Mouse (Mus musculus): Measurements from ENCODE around the gene Zfp61. TPM values are rescaled to one million over a fixed set of nuclear protein-coding genes. Genes with fewer than 3 reads are reported as not detected.

Zfp61 gene
- total RNA-seq, 1 experiment = 22.4 TPM

GRCm38 (mm10) chr7:24335699-24336309 lies 34.8 kb upstream of the Zfp61 start:
- no peak overlapping the region for H3K4me3 ChIP-seq (ENCODE audit: insufficient read depth in 1 of 2, low read depth in 1 of 2, low read length in 2 of 2, poor library complexity in 1 of 2, severe bottlenecking in 1 of 2)
- H3K4me1 ChIP-seq (ENCODE audit: control insufficient read depth in 2 of 2, insufficient read depth in 2 of 2, low read length in 2 of 2, poor library complexity in 1 of 2) = no peaks in the 10 kb centered on the region
- H3K9ac ChIP-seq (ENCODE audit: insufficient read depth, low read depth, low read length, poor library complexity, severe bottlenecking) = no peak overlapping the region
- no peaks in the 10 kb centered on the region for H3K36me3 ChIP-seq (ENCODE audit: control insufficient read depth, insufficient read depth, low read length, poor library complexity, severe bottlenecking)
- in situ Hi-C loops (cut with MboI; ENCODE audit: low sequenced_read_pairs in 2 of 2, unreplicated experiment in 2 of 2) = no loop called here
- peak; percentile 60 for DNase-seq (ENCODE audit: low read depth, low spot score)
- H3K27ac ChIP-seq (ENCODE audit: insufficient read depth, low read depth, low read length, poor library complexity, severe bottlenecking) = no peak overlapping the region
- H3K9me3 ChIP-seq (ENCODE audit: control insufficient read depth, insufficient read depth, low read depth, low read length) = no peaks in the 10 kb centered on the region
- TF ChIP-seq ZC3H11A (IDR thresholded peaks at IDR 0.05; ENCODE audit: borderline replicate concordance, low read depth, low read length) (no peak), ZNF384 (IDR thresholded peaks at IDR 0.05; ENCODE audit: low read depth, low read length) (no peak), MAFK (IDR thresholded peaks at IDR 0.05; ENCODE audit: insufficient read depth, low read depth, low read length) (no peak), HCFC1 (IDR thresholded peaks at IDR 0.05; ENCODE audit: borderline replicate concordance, insufficient read depth, low read length) (no peak), CHD2 (IDR thresholded peaks at IDR 0.05; ENCODE audit: low read depth, low read length) (no peak)

GRCm38 (mm10) chr7:24333304-24333986 lies 32.4 kb upstream of the Zfp61 start, which contains the start of gene Tescl:
Gene Tescl, minus strand, starts transcription at chr7:24333936.
- Histone ChIP-seq H3K4me1 (ENCODE audit: control insufficient read depth in 2 of 2, insufficient read depth in 2 of 2, low read length in 2 of 2, poor library complexity in 1 of 2) (no peaks in the 10 kb centered on the region), H3K27ac (ENCODE audit: insufficient read depth, low read depth, low read length, poor library complexity, severe bottlenecking) (no peak within 1 kb of the TSS), H3K4me3 (ENCODE audit: insufficient read depth in 1 of 2, low read depth in 1 of 2, low read length in 2 of 2, poor library complexity in 1 of 2, severe bottlenecking in 1 of 2) (peak within 1 kb of the TSS; percentile 65 to 70), H3K36me3 (ENCODE audit: control insufficient read depth, insufficient read depth, low read length, poor library complexity, severe bottlenecking) (no peaks in the 10 kb centered on the region), H3K9ac (ENCODE audit: insufficient read depth, low read depth, low read length, poor library complexity, severe bottlenecking) (peak within 1 kb of the TSS; percentile 77), H3K9me3 (ENCODE audit: control insufficient read depth, insufficient read depth, low read depth, low read length) (no peaks in the 10 kb centered on the region)
- in situ Hi-C loops (cut with MboI; ENCODE audit: low sequenced_read_pairs in 2 of 2, unreplicated experiment in 2 of 2) = no loop called here
- TF ChIP-seq ZNF384 (IDR thresholded peaks at IDR 0.05; ENCODE audit: low read depth, low read length) = no peak
- peak; percentile 52 for TF ChIP-seq HCFC1 (IDR thresholded peaks at IDR 0.05; ENCODE audit: borderline replicate concordance, insufficient read depth, low read length)
- no peak for DNase-seq (ENCODE audit: low read depth, low spot score)

GRCm38 (mm10) chr7:24327281-24327975 lies 26.4 kb upstream of the Zfp61 start:
- Histone ChIP-seq H3K9me3 (ENCODE audit: control insufficient read depth, insufficient read depth, low read depth, low read length) (no peaks in the 10 kb centered on the region), H3K4me3 (ENCODE audit: insufficient read depth in 1 of 2, low read depth in 1 of 2, low read length in 2 of 2, poor library complexity in 1 of 2, severe bottlenecking in 1 of 2) (no peak overlapping the region), H3K27ac (ENCODE audit: insufficient read depth, low read depth, low read length, poor library complexity, severe bottlenecking) (no peak overlapping the region), H3K9ac (ENCODE audit: insufficient read depth, low read depth, low read length, poor library complexity, severe bottlenecking) (no peak overlapping the region), H3K36me3 (ENCODE audit: control insufficient read depth, insufficient read depth, low read length, poor library complexity, severe bottlenecking) (no peaks in the 10 kb centered on the region), H3K4me1 (ENCODE audit: control insufficient read depth in 2 of 2, insufficient read depth in 2 of 2, low read length in 2 of 2, poor library complexity in 1 of 2) (peaks cover 0 to 3% of the 10 kb centered on the region in 2 experiments; a peak in 1 of 4 replicates)
- DNase-seq (ENCODE audit: low read depth, low spot score) = no peak
- in situ Hi-C loops (cut with MboI; ENCODE audit: low sequenced_read_pairs in 2 of 2, unreplicated experiment in 2 of 2) = no loop called here
- TF ChIP-seq CHD2 (IDR thresholded peaks at IDR 0.05; ENCODE audit: low read depth, low read length) (no peak), MAFK (IDR thresholded peaks at IDR 0.05; ENCODE audit: insufficient read depth, low read depth, low read length) (no peak), ZNF384 (IDR thresholded peaks at IDR 0.05; ENCODE audit: low read depth, low read length) (no peak), HCFC1 (IDR thresholded peaks at IDR 0.05; ENCODE audit: borderline replicate concordance, insufficient read depth, low read length) (no peak), ZC3H11A (IDR thresholded peaks at IDR 0.05; ENCODE audit: borderline replicate concordance, low read depth, low read length) (no peak)

- TF ChIP-seq ZNF384 (IDR thresholded peaks at IDR 0.05; ENCODE audit: low read depth, low read length) (no peak), CHD2 (IDR thresholded peaks at IDR 0.05; ENCODE audit: low read depth, low read length) (no peak), ZC3H11A (IDR thresholded peaks at IDR 0.05; ENCODE audit: borderline replicate concordance, low read depth, low read length) (no peak), MAFK (IDR thresholded peaks at IDR 0.05; ENCODE audit: insufficient read depth, low read depth, low read length) (no peak), HCFC1 (IDR thresholded peaks at IDR 0.05; ENCODE audit: borderline replicate concordance, insufficient read depth, low read length) (no peak)
- no peaks in the 10 kb centered on the region for H3K9me3 ChIP-seq (ENCODE audit: control insufficient read depth, insufficient read depth, low read depth, low read length)
- no peak overlapping the region for H3K27ac ChIP-seq (ENCODE audit: insufficient read depth, low read depth, low read length, poor library complexity, severe bottlenecking)
- peaks cover 0 to 3% of the 10 kb centered on the region in 2 experiments; a peak in 1 of 4 replicates for H3K4me1 ChIP-seq (ENCODE audit: control insufficient read depth in 2 of 2, insufficient read depth in 2 of 2, low read length in 2 of 2, poor library complexity in 1 of 2)
- no peak for DNase-seq (ENCODE audit: low read depth, low spot score)
- in situ Hi-C loops (cut with MboI; ENCODE audit: low sequenced_read_pairs in 2 of 2, unreplicated experiment in 2 of 2) = no loop called here
- H3K36me3 ChIP-seq (ENCODE audit: control insufficient read depth, insufficient read depth, low read length, poor library complexity, severe bottlenecking) = no peaks in the 10 kb centered on the region
- peak overlapping the region in 1 of 2 experiments; percentile 56; a peak in 2 of 4 replicates for H3K4me3 ChIP-seq (ENCODE audit: insufficient read depth in 1 of 2, low read depth in 1 of 2, low read length in 2 of 2, poor library complexity in 1 of 2, severe bottlenecking in 1 of 2)
- no peak overlapping the region for H3K9ac ChIP-seq (ENCODE audit: insufficient read depth, low read depth, low read length, poor library complexity, severe bottlenecking)
Measured at GRCm38 (mm10) chr7:24326273-24327135, 25.5 kb upstream of the Zfp61 start.
